Mouse (Mus musculus) kidney, adult 11 months (tissue): ENCODE measurements around the gene Fli1.

ENCODE experiments used
- DNase-seq: peaks from one replicate; pipeline ENCODE4 v3.0.0; 2022

Fli1 gene

DNA sequence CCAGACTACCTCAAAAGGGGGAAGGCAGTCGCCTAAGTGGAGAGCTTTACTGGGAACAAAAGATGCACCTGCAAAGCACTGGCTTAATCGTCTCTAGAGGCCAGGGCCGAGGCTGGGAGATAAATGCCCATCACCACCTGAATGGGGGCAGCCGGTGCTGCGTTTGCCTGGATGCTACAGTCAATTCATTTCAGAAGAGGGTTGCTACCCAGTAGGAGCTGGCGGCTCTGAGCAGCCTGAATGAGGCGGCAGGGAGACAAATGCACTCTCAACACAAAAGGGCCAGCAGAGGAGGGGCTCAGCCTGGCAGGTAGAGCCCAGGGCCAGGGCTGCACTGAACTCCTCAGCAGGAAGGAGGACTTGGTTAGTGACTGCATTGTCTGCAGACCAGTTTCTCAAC is 92.5 kb downstream of the Fli1 start:
- no peak for DNase-seq

GRCm38 (mm10) chr9:32448766-32449165 is 93.9 kb downstream of the Fli1 start:
- DNase-seq, result no peak

- no peak for DNase-seq
Measured at GRCm38 (mm10) chr9:32445789-32446188, 96.9 kb downstream of the Fli1 start.

DNA sequence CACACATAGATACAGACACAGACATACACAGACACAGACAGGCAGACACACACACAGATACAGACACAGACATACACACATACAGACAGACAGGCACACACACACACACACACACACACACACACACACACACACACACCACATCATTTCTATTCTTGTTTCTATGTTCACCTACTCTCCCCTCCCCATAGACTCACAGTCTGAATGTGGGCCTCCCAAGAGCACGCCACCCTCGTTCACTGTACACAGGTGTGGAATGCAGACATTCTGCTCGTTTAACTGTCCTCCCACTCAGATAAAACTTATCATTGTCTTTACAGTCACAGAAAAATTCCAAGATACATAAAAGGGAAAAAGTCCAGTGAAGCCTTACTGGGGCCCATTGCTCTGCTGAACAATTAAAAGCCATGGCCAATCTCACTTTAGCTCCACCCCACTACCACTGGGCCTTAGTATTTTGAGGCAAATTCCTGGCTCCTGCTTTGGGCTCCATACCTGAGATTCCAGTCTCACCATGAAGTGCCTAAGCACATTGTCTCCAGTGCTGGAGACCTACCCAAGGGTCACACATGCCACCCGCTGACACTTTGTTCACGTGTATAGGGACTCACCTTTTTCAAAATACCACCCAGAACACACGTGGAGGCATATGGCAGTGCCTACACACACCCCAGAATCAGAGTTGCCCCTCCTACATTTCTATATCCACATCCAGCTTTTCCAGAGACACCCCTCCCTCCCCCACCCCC is 98.0 kb downstream of the Fli1 start:
- DNase-seq, result no peak

DNA sequence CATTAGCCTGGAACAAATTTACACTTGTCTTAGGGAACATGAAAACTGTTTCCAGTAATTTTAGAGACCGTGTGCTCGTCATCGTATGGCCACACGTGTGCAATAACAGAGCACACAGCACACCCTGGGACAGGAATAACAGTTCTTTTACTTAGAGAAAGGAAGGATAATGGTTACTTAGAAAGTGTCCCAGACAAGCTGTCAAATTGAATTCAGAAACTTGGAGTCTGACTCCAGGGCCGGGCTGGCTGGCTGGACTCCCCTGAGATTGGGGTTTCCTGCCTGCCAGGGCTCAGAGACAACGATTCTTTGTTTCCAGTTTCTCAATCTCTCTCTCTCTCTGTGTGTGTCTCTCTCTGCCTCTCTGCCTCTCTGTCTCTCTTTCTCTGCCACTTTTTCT is 98.8 kb downstream of the Fli1 start:
- no peak for DNase-seq

GRCm38 (mm10) chr9:32443115-32443514 is 99.5 kb downstream of the Fli1 start:
- DNase-seq, result no peak

- no peak for DNase-seq
Measured at GRCm38 (mm10) chr9:32434241-32435213, 108.1 kb downstream of the Fli1 start.

DNA sequence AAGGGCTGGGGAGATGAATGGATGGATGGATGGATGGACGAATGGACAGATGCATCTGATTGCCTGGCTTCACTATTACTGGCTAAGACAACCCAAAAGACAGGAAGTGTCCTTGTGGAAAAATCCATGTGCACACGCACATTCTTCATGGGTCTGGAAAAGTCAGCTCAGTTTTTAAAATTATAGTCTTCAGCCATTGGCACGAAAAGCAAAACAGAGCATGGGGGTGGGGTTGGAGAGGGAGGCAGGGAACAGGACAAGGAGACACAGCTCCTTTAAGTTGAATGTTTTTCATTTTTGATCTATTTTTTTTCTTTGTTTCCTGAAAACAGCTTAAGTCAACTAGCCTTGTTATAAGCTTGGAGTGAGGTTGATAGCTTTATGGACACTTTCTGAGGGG is 111.6 kb downstream of the Fli1 start:
- DNase-seq, result no peak

- no peak for DNase-seq
Measured at GRCm38 (mm10) chr9:32425321-32425720, 117.3 kb downstream of the Fli1 start.

DNA sequence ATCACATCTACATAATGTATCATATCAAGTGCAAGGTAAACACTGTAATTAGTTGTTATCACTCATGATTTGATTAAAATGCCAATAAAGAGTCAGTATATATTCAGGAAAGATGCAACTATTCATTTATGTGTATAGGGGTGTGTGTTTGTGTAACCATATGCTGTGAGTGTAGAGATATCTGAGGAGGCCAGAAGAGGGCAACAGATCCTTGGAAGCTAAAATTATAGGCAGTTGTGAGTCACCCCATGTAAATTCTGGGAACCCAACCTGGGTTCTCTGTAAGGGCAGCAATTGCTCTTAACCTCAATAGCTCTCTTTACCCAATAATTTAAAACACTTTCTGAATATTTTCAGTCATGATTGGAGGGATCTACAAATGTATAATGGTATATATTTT is 122.0 kb downstream of the Fli1 start:
- DNase-seq, result no peak

DNA sequence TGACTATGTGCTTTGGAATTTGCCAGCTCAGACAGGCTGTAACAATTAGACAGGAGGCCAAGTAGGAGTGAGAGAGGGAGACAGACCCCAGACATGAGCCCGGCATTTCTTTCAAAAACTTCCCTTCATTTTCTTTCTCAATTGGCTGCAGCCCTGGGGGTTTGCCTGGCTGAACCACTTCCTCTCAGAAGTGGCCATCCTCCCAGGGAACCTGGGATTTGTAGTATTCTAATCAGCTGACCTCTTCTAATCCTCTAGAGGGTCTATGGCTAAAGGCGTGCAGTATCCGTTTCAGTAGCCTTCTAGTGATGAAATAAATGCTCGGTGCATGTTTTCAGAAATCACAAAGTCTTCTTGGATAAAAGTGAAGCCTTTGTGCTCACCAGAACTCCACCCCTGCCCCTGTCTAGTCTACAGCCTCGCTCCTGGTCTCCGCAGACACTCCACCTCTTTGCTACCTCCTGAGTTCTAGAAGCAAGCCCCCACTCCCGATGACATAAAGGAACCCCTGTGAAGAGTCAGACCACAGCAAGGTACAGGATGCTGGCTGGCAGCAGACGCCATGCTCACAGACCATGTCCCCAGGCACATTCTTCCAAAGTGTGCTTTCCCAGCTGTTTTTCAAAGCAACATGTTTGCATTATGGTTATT is 125.1 kb downstream of the Fli1 start:
- DNase-seq, result no peak

DNA sequence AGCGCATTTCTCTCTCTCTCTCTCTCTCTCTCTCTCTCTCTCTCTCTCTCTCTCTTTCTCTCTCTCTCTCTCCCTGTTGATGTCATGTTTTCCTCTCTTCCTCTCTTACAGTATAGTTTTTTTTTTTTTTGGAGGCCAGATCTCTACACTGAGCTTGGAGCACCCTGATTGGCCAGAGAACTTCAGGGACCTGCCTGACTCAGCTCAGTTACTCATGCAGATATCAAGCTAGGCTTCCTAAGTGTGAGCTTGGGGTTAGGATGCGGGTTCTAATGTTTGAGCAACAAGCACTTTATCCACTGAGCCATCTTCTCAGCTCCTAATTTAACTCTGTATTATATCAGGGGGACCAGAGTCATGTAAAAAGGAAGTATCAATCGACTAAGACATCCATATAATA is 126.7 kb downstream of the Fli1 start:
- DNase-seq, result no peak

DNA sequence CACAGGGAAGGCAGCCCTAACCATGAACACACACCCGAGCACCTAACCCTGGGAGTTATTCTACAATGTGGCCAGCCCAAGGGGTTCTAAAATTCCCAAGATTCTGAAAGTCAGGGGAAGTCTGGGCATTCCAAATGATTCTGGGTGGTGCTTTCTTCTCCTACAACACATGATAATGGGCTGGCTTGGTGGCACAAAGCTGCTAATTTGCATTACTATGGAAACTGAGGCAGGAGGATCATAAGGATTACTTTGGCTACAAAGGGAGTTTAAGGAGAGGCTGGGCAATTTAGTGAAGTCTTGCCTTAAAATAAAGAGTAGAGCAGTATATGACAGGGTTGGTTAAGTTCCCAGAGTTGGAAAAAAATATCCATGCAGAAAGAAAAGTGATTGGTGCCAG is 127.7 kb downstream of the Fli1 start:
- no peak for DNase-seq

DNA sequence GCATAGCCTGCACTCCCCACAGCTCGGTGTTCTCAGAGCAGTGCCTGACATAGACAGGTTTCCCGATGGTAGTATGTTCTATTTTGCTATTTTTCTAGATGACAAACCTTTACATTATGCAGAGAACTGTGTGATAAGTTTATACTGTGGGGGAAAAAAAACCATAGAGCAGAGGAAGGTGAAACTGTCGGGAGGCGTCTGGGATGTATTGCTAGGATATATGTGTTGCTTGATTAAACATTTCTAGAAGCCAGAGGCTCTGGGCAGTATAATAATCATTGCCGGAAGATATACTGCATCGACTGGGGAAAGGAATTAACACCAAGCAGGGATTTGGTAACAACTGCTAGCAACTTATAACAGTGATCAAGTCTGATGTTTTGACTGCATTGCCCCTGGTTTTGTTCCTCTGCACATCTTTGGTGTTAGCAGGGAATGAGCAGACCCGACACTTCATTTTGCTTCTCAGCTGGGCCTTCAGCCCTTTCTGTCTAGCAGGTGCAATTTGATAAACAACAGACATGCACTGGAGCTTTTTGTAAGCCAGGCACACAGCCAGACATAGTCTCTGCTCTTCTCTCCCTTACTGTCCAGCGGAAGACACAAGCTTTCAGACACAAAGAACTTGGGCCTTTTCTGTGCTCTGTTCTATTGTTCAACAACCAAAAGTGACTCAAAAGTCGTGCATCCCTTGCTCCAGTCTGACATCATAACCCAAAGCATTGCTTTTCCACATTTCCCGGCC is 129.7 kb downstream of the Fli1 start:
- DNase-seq, result no peak

DNA sequence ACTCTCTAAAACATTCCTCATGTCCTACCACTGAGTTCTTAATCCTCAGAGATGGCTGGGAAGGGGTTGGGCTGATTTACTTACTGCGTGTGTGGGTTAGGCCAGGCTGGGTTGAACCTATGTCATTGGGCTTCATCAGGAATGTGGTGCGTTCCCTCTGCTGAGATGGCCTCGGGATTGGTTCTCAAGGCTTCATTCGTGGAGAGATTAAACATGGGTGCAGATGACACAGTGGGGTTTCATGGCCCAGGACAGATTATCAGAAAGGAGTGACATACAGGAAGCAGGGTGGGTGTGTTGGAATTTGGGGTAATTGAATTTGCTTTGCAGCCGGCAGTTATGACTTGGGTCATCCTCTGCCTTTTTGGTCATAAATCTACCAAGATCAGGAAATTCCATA is 131.2 kb downstream of the Fli1 start:
- DNase-seq, result no peak

GRCm38 (mm10) chr9:32410671-32411070 is 132.0 kb downstream of the Fli1 start:
- DNase-seq, result no peak

DNA sequence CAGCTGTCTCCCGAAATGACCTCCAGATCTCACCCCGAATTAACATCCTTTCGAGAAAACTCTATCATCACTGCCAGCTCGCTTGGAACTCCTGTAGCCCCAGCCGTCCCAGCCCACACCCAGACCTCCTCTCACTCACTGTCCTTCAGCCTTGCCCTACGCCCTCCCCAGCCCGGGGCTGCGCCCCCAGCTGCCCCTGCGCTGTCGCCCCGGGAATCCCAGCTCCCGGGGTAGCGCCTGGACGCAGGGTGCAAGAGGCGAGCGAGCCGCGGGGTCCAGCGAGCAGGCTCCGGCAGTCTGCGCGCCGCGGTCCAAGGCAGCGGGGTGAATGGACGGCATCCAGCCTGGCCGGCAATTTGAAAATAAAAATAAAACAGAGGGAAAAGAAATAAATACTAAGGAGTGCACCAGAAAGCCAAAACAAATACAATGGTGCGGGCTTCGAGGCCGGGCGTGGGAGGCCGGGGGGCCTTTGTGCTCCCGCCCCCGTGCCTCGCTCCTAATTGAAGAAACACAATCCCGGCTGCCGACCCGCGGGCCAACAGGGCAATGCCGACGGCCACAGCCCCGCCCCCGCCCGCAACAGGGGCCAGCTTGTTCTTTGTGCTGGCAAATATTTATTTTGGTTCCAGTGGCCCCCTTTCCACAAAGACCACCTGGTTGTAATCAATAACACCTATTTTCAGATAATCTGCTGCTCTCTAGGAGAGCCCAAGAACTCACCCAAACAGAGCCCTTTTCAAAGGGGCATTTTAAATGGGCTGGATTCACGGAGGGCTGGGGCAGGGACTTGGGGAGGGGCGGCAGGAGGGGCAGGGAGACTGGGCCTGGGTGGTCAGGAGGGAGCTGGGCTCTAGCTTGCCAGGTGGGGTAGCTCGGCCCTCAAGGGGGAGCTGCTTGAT is 133.3 kb downstream of the Fli1 start:
- DNase-seq, result no peak

- DNase-seq, result no peak
Measured at GRCm38 (mm10) chr9:32408730-32409059, 134.0 kb downstream of the Fli1 start.

DNA sequence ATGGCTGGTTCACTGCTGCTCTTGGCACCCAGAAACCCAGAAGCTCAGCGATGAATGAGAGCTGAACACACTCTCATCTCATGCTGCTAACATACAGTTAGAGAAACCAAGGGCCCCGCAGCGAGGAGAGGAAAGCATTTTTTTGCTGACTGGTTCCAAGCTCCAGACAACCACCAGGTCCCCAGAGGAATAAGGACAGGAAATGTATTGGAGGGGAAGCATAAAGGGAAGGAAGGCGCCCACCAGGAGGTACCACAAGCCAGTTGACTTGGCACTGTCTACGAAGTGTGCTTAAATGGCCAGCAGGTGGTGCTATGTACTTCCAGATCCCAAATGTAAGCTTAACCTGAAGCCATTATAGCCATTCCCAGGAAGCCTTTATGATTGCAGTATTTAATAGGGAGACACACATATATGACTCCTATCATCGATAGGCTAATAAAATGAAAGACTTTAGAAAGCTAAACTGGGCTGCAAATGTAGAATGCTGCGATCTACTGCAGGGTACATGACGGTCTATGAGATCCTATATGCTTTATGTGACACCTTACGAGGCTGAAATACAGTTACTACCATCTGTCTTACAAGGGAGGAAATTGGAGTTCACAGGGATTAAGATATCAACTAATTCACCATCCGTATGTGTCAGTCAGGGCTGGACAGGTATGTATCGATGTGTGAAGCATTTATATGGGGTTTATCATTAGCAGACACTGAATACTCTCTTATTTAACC is 137.3 kb downstream of the Fli1 start:
- peak; percentile 64 for DNase-seq

GRCm38 (mm10) chr9:32400662-32401161 is 141.9 kb downstream of the Fli1 start:
- peak; percentile 79 for DNase-seq

DNA sequence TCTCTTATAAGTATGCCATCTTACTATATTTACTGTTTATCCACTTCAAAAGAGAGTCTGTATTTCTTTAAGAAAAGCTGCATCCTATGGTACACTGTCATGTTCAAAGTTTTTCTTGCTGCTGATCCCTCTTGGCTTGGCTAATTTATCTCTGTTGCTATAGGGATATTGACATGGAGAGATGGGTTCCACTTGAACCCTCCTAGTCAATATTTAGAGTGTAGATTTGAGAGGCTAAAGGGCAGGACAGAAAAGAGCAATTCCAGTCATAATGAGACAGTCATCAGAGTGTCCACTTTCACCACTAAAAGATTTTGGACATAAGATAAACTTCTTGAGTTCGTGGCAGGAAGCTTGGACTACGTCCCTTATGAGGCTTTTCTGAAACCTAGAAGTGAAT is 142.4 kb downstream of the Fli1 start:
- no peak for DNase-seq
